Mouse (Mus musculus) kidney, adult 2 months (tissue): ENCODE results near the gene Mkln1. TPM values are rescaled to one million over a fixed set of nuclear protein-coding genes. Genes with fewer than 3 reads are reported as not detected.

Experiments
- DNase-seq: peaks from one replicate; pipeline ENCODE4 v3.0.0; 2021
- H3K27ac ChIP-seq: fragments of 200-500 bp; 2 replicates; pipeline ENCODE4 v1.5.1; 2012; ENCODE audit warnings: low read depth, low read length, control low read depth, inconsistent platforms; ENCODE audit not compliant: insufficient read depth
- H3K27me3 ChIP-seq: fragments of 200-500 bp; replicated peaks from 2 replicates; pipeline ENCODE4 v1.6.1; 2012; ENCODE audit warnings: mild to moderate bottlenecking, moderate library complexity, low read length, inconsistent platforms; ENCODE audit not compliant: control insufficient read depth, insufficient read depth
- H3K36me3 ChIP-seq: fragments of 200-500 bp; 2 replicates; pipeline ENCODE4 v1.6.1; 2012; ENCODE audit warnings: mild to moderate bottlenecking, moderate library complexity, low read length, inconsistent platforms; ENCODE audit not compliant: control insufficient read depth, insufficient read depth
- H3K4me1 ChIP-seq: fragments of 200-500 bp; 2 replicates; pipeline ENCODE4 v1.6.1; 2011; ENCODE audit warnings: low read length; ENCODE audit not compliant: control insufficient read depth, insufficient read depth
- H3K4me3 ChIP-seq: fragments of 200-500 bp; 2 replicates; pipeline ENCODE4 v1.5.1; 2011; ENCODE audit warnings: mild to moderate bottlenecking, low read depth, low read length, control low read depth; ENCODE audit not compliant: insufficient read depth
- CTCF ChIP-seq: fragments of 200-500 bp; conservative IDR thresholded peaks from 2 replicates; pipeline ENCODE4 v1.5.1; 2011; ENCODE audit warnings: low read depth, mild to moderate bottlenecking, control low read depth, low read length, moderate library complexity, mixed read lengths; ENCODE audit not compliant: insufficient read depth, insufficient read length
- POLR2A ChIP-seq: fragments of 200-500 bp; IDR thresholded peaks from one replicate; pipeline ENCODE4 v1.6.1; 2011; ENCODE audit warnings: low read depth, low read length, control low read depth
- WGBS: fragments of 180-500 bp; shearing (Covaris S2); methylation state at CpG from one replicate; pipeline ENCODE4 v1.1.7; 2018; 5-methylcytosine and 5-hydroxymethylcytosine counted together
- polyA plus RNA-seq: library from polyadenylated mRNA; depleted of rRNA; stranded (reverse); fragments of >200 nt; gene quantifications from 2 replicates; pipeline ENCODE4 v1.2.3, GENCODE M21; 2012

Mkln1 gene
- polyA plus RNA-seq, 1 experiment: 84.5 TPM

- TF ChIP-seq CTCF: no peak
- TF ChIP-seq POLR2A: no peak
- no peak for DNase-seq
- Histone ChIP-seq H3K4me1 (peaks cover 17% of the 10 kb centered on the region), H3K36me3 (no peaks in the 10 kb centered on the region), H3K27me3 (no peaks in the 10 kb centered on the region), H3K4me3 (peak overlapping the region; percentile 75), H3K27ac (peak overlapping the region; percentile 82)
- WGBS: 0% methylated on average over 26 of the region's 28 CpGs
These were observed 643 bp downstream of the Mkln1 start for GRCm38 (mm10) chr6:31399206-31399549.

DNA sequence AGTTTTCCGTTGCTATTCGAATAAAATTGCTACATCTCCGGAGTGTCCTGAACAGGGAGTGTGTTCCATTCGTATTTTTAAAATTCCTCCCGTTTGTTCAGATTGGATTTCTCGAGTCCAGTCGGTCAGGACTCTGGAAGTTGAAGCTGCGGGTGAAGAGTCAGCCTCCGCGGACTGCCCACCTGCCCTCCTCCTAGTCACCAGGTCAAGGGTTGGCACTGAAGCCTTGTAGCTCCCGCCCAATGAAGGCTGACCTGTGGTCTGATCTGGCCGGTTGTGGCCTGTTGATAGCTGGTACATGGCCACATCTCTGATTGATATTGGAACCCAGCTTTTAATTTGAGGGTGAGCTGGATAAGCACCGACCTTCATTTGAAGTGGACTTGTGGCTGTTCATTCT, 1.0 kb downstream of the Mkln1 start:
- Histone ChIP-seq H3K36me3 (no peaks in the 10 kb centered on the region), H3K4me3 (peak overlapping the region; percentile 75), H3K27ac (peak overlapping the region; percentile 82), H3K27me3 (no peaks in the 10 kb centered on the region), H3K4me1 (peaks cover 19% of the 10 kb centered on the region)
- DNase-seq: peak; percentile 89
- no peak for TF ChIP-seq POLR2A
- WGBS: under 1% methylated on average over 13 of the region's 13 CpGs

DNA sequence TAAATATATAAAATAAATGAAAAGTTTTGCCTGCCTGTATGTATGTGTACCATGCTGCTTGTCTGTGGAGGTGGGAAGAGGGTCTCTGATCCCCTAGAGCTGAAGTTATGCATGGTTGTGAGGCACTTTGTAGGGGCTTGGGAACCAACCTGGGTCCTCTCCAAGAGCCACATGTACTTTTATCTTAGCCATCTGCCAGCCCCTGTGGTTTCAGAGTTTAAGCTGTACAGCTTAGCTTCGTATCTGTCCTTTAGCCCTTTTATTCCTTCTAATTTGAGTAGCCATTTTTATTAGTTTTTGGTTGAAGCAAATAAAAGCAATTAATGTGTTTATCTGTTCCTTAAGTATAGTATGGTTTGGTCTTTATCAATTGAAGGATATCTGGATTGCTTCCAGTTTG, 12.5 kb downstream of the Mkln1 start:
- no peak overlapping the region for H3K27ac ChIP-seq

DNA sequence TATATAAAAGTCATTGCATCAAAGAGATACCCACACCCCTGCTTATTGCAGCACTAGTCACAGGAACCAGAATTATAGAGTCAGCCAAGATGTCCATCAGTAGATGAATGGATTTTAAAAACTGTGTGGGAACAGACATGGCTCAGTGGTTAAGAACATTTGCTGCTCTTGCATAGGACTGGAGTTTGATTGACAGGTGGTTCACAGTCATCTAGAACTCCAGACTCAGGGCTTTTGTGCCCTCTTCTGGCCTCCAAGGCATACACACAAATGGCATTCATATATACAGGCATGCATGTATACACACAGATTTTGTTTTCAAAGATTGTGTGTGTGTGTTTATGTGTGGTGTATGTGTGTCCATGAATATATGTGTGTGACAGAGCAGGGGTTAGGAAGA, 14.0 kb downstream of the Mkln1 start:
- Histone ChIP-seq H3K4me3 (no peak overlapping the region), H3K4me1 (peaks cover 35% of the 10 kb centered on the region), H3K36me3 (no peaks in the 10 kb centered on the region), H3K27me3 (no peaks in the 10 kb centered on the region), H3K27ac (no peak overlapping the region; the same call in 1 of the 2 replicates)
- DNase-seq: peak; percentile 66
- no peak for TF ChIP-seq POLR2A
- TF ChIP-seq CTCF: peak; percentile 48

More for the DNA sequence above, 12.5 kb downstream of the Mkln1 start:
- WGBS: 61% methylated on average over 1 of the region's 1 CpGs
- H3K27me3 ChIP-seq: no peaks in the 10 kb centered on the region
- TF ChIP-seq CTCF (no peak), POLR2A (no peak)
- no peak overlapping the region for H3K4me3 ChIP-seq
- H3K36me3 ChIP-seq: no peaks in the 10 kb centered on the region
- peaks cover 31% of the 10 kb centered on the region for H3K4me1 ChIP-seq
- DNase-seq: no peak

DNA sequence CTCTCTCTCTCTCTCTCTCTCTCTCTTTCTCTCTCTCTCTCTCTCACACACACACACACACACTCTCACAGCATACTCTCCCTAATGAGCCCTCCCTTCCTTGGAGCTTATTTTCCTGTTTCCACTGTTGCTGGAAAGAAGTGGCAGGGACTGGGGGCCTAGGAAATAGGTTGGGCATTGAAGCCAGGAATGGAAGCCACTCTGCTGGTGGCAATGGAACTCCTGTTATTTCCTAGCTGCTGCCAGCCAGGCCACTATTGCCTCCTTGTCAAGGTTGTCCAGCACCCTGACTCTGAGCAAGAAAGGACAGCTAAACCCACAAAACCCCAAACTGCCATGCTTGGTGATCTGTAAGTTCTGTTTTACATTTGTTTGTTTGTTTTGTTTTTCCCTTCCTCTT, 15.0 kb downstream of the Mkln1 start:
- TF ChIP-seq CTCF: no peak
- TF ChIP-seq POLR2A: no peak
- no peaks in the 10 kb centered on the region for H3K36me3 ChIP-seq
- H3K4me1 ChIP-seq: peaks cover 31% of the 10 kb centered on the region
- peak overlapping the region; percentile 22; the same call in 1 of the 2 replicates for H3K27ac ChIP-seq
- no peak for DNase-seq
- H3K4me3 ChIP-seq: no peak overlapping the region
- H3K27me3 ChIP-seq: no peaks in the 10 kb centered on the region

GRCm38 (mm10) chr6:31414303-31414702, 15.8 kb downstream of the Mkln1 start:
- H3K4me3 ChIP-seq: no peak overlapping the region
- no peak overlapping the region for H3K27ac ChIP-seq
- WGBS: 9% methylated on average over 1 of the region's 1 CpGs
- no peaks in the 10 kb centered on the region for H3K36me3 ChIP-seq
- TF ChIP-seq POLR2A: no peak
- no peak for TF ChIP-seq CTCF
- DNase-seq: no peak
- peaks cover 26% of the 10 kb centered on the region for H3K4me1 ChIP-seq
- no peaks in the 10 kb centered on the region for H3K27me3 ChIP-seq

- no peak for DNase-seq
- TF ChIP-seq CTCF (no peak), POLR2A (no peak)
- WGBS: 88% methylated on average over 3 of the region's 3 CpGs
- H3K27me3 ChIP-seq: no peaks in the 10 kb centered on the region
- H3K27ac ChIP-seq: no peak overlapping the region
- H3K4me1 ChIP-seq: no peaks in the 10 kb centered on the region
- H3K4me3 ChIP-seq: no peak overlapping the region
- no peaks in the 10 kb centered on the region; the same call in 1 of the 2 replicates for H3K36me3 ChIP-seq
These were observed 26.9 kb downstream of the Mkln1 start for GRCm38 (mm10) chr6:31425428-31425827.

DNA sequence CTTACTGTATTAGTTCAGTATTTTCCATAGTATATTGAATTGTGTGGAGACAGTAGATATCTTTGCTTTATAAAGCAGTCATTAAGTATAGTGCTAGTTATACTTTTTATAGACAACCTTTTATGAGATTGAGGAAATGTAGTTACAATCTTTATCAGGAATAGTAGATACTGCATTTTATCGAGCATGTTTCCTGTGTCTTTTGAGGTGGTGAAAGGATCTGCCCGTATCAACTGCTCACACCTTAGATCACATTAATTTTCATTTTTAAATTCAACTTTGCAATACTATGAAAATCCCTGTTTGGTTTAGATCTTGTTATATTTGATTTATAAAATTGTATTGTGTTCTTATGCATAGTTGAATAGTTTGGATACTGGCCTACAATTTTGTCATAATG, 38.7 kb downstream of the Mkln1 start:
- no peaks in the 10 kb centered on the region for H3K27me3 ChIP-seq
- no peak for TF ChIP-seq POLR2A
- no peak for TF ChIP-seq CTCF
- WGBS: 87% methylated on average over 2 of the region's 2 CpGs
- H3K4me1 ChIP-seq: no peaks in the 10 kb centered on the region
- H3K27ac ChIP-seq: no peak overlapping the region
- no peak overlapping the region for H3K4me3 ChIP-seq
- no peak for DNase-seq
- H3K36me3 ChIP-seq: peaks cover 1% of the 10 kb centered on the region; the same call in 1 of the 2 replicates
